Mouse (Mus musculus) stomach, postnatal 0 days (tissue): ENCODE measurements at regions not wholly inside any gene's neighbourhood (a gene's known extent, or its start where the extent isn't known, plus 50 kb on each side); places are given as distances from the start of the nearest gene placed in this dataset.

Source experiments
- CTCF ChIP-seq: IDR thresholded peaks from 2 replicates; pipeline ENCODE4 v1.5.1; 2016; ENCODE audit warnings: antibody characterized with exemption, low read depth, mild to moderate bottlenecking, moderate library complexity
- EP300 ChIP-seq: optimal IDR thresholded peaks from 2 replicates; pipeline ENCODE3; 2016; ENCODE audit warnings: antibody characterized with exemption

DNA sequence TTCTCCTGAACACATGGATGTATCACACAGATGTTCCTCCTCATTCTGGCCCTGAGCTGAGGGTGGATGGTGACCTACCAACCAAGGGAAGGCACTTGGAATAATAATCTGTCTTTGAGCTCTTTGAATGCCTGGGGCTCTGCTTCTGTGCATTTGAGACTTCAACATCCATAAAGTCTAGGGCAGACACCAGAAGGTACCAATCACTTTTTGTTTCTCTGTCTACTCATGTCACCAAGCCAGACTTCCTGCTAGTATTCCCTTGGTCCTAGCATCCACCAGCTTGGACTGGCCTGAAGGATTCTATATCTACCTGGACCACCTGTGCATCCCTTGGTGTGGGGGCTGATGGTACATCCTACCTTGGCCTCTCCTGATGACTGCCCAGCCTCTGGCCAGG, 291.7 kb downstream of the Gm9195 start:
- no peak for TF ChIP-seq CTCF
- no peak for TF ChIP-seq EP300
